Mouse (Mus musculus) kidney, embryonic 15.5 days (tissue): ENCODE results near the gene Tysnd1. TPM values are rescaled to one million over a fixed set of nuclear protein-coding genes. Genes with fewer than 3 reads are reported as not detected.

Experiments
- ATAC-seq: fragments of 200-750 bp; cut with Nextera tagmentation; replicated peaks from 2 replicates; pipeline ENCODE4 v1.8.0; 2017; ENCODE audit warnings: moderate TSS enrichment; ENCODE audit not compliant: low FRiP score
- H3K27ac ChIP-seq: fragments of 300-500 bp; sonication (generic); 2 replicates; pipeline ENCODE4 v1.5.1; 2015; ENCODE audit warnings: mild to moderate bottlenecking, inconsistent platforms
- H3K27me3 ChIP-seq: fragments of 300-500 bp; sonication (generic); 2 replicates; pipeline ENCODE4 v1.6.1; 2015; ENCODE audit warnings: inconsistent platforms
- H3K36me3 ChIP-seq: fragments of 300-500 bp; sonication (generic); 2 replicates; pipeline ENCODE4 v1.6.1; 2015; ENCODE audit warnings: inconsistent platforms
- H3K4me1 ChIP-seq: fragments of 300-500 bp; sonication (generic); 2 replicates; pipeline ENCODE4 v1.6.1; 2015; ENCODE audit warnings: inconsistent platforms
- H3K4me2 ChIP-seq: fragments of 300-500 bp; sonication (generic); 2 replicates; pipeline ENCODE4 v1.6.1; 2015; ENCODE audit warnings: moderate library complexity, mild to moderate bottlenecking, inconsistent platforms
- H3K4me3 ChIP-seq: fragments of 300-500 bp; sonication (generic); replicated peaks from 2 replicates; pipeline ENCODE4 v1.5.1; 2015; ENCODE audit warnings: mild to moderate bottlenecking, inconsistent platforms
- H3K9ac ChIP-seq: fragments of 300-500 bp; sonication (generic); 2 replicates; pipeline ENCODE4 v1.6.1; 2015; ENCODE audit warnings: mild to moderate bottlenecking, inconsistent platforms
- H3K9me3 ChIP-seq: fragments of 300-500 bp; sonication (generic); replicated peaks from 2 replicates; pipeline ENCODE4 v1.6.1; 2016; ENCODE audit warnings: inconsistent platforms
- WGBS: fragments of 180-500 bp; shearing (Covaris S2); methylation state at CpG from one replicate; pipeline ENCODE4 v1.1.7; 2015; ENCODE audit warnings: mixed read lengths; 5-methylcytosine and 5-hydroxymethylcytosine counted together
- polyA plus RNA-seq: library from polyadenylated mRNA; unstranded; fragments of >200 nt; fragmentation: Nextera tagmentation; extraction: Ambion mirVana; gene quantifications from 2 replicates; pipeline ENCODE4 v1.2.1, GENCODE M21; 2015

Gene Tysnd1
- polyA plus RNA-seq, 1 experiment from 2014 or later, result 36.5 TPM

DNA sequence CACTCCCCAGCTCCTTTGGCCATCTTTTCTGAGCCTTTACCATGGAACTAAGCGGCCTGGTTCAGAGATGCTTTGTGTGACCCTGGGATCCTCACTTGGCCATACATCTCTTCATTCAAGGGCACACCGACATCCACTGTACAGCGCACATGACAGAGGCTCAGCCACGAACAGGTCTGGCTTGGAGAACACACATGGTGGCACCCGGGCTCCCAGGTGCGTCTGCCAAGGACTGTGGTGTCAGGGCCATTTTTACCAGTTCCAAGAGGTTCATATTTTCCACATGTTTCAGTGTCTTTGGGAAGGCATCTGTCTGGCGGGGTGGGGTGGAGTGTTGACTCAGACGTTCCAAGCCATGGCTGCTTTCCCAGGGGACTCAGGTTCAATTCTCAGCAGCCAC, 47.0 kb downstream of the Tysnd1 start:
- Histone ChIP-seq H3K4me2 (no peak overlapping the region), H3K27me3 (no peaks in the 10 kb centered on the region), H3K27ac (no peak overlapping the region), H3K36me3 (peaks cover 99% of the 10 kb centered on the region), H3K4me1 (no peaks in the 10 kb centered on the region), H3K9me3 (peaks cover 6% of the 10 kb centered on the region), H3K4me3 (no peak overlapping the region), H3K9ac (no peak overlapping the region)
- no peak for ATAC-seq
- WGBS, result 94% methylated on average over 8 of the region's 8 CpGs

DNA sequence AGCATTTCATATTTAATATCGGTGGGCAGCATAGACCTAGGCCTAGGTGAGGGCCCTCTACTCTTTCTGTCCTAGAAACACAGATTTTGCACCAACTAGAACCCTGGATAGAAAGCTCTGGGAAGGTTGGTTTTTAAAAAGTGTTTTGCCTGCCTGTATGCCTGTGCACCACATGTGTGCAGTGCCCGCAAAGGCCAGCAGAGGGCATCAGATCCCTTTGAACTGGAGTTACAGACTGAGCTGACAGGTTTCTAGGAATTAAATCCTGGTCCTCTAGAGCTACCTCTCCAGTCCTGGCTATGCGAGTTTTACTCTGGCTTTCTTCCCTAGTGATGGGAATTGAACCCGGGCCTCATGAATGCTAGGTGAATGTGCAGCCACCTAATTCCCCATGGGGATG, 49.8 kb downstream of the Tysnd1 start:
- Histone ChIP-seq H3K27me3 (no peaks in the 10 kb centered on the region), H3K4me3 (no peak overlapping the region), H3K9me3 (peaks cover 6% of the 10 kb centered on the region), H3K9ac (no peak overlapping the region), H3K4me2 (no peak overlapping the region), H3K4me1 (no peaks in the 10 kb centered on the region), H3K27ac (no peak overlapping the region), H3K36me3 (peaks cover 97% of the 10 kb centered on the region)
- 93% methylated on average over 4 of the region's 4 CpGs for WGBS
- ATAC-seq, result no peak

DNA sequence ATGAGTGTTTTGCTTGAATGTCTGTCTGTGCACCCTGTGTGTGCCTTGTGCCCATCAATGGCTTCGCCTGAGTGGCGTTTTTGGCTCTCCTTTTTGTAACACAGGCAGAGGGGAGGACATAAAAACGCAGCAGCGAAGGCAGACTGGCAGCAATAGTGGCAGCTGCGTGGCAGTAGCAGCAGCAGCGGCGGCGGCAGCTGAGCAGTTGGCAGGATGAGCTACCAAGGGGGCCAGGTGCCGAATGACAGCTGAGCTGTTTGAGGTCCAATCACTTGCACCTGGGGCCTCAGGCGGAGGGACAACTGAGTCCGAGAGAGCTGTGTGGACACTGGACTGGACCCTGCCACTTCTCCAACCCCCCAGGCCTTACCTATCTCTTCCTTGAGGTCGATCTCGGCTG, 52.0 kb downstream of the Tysnd1 start:
- H3K9ac ChIP-seq, result no peak overlapping the region
- H3K36me3 ChIP-seq, result peaks cover 97% of the 10 kb centered on the region
- H3K9me3 ChIP-seq, result peaks cover 6% of the 10 kb centered on the region
- H3K4me3 ChIP-seq, result no peak overlapping the region
- ATAC-seq, result no peak
- no peak overlapping the region for H3K27ac ChIP-seq
- no peaks in the 10 kb centered on the region for H3K27me3 ChIP-seq
- 94% methylated on average over 13 of the region's 13 CpGs for WGBS
- H3K4me1 ChIP-seq, result no peaks in the 10 kb centered on the region
- H3K4me2 ChIP-seq, result no peak overlapping the region

DNA sequence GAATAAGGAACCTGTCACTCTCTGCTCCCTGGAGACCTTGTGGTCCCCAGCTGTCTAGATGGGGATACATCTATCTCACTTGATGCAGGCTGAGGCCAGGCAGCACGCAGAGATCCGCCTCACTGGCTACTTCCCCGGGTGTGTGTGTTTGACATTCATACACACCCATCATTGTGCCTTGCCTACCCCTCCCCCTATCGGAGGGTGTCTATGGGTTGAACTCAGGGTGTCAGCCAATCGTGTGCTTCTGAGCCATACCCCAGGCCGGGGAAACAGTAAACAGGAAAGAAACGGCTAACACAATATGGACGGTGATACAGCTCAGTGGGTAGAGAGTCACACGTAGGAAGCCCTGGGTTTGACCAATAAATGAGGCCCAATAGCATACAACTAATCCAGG, 54.7 kb downstream of the Tysnd1 start:
- Histone ChIP-seq H3K4me1 (0 out of 2 replicates have a peak, but pooled peaks cover 3% of the 10 kb centered on the region), H3K9me3 (peaks cover 6% of the 10 kb centered on the region), H3K4me3 (no peak overlapping the region), H3K27me3 (no peaks in the 10 kb centered on the region), H3K4me2 (no peak overlapping the region), H3K9ac (no peak overlapping the region), H3K27ac (no peak overlapping the region), H3K36me3 (peaks cover 94% of the 10 kb centered on the region)
- no peak for ATAC-seq
- 88% methylated on average over 9 of the region's 9 CpGs for WGBS

DNA sequence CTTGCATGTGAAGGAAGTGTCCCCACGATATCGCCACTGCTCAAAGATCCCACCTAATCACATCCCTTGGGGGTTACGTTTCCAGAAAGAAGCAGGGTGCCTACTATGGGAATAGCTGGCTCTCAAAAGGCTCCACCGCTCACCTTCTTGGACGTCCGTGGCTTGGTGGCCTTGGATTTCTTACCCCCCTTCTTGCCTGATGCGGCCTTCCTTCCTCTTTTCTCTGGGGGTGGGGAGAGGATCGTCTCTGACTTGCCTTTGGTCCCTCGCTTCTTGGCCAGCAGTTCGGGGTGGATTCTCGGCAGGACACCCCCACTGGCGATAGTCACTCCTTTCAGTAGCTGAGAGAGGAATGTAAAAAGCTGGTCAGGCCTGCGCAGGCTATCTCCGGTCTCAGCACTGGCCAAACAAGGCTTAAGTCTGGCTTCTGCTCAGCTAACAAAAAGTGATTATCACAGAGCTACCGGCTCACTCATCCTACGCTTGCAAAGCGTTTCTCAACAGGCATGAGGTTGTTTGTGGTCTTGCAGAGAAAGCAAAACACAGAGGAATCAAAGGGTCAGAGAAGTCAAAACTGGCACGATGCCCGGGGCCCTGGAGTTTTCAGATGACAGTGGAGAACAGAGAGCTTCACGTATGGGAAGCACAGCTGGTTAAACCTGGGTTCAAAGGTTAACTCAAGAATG, 56.4 kb downstream of the Tysnd1 start:
- H3K4me3 ChIP-seq, result no peak overlapping the region
- 0 out of 2 replicates have a peak, but pooled peaks cover 3% of the 10 kb centered on the region for H3K4me1 ChIP-seq
- H3K9ac ChIP-seq, result no peak overlapping the region
- H3K9me3 ChIP-seq, result no peaks in the 10 kb centered on the region
- 0 out of 2 replicates have a peak, but pooled peaks have one; percentile 22 for ATAC-seq
- 78% methylated on average over 20 of the region's 20 CpGs for WGBS
- H3K27me3 ChIP-seq, result no peaks in the 10 kb centered on the region
- H3K36me3 ChIP-seq, result peaks cover 94% of the 10 kb centered on the region
- no peak overlapping the region for H3K4me2 ChIP-seq
- no peak overlapping the region for H3K27ac ChIP-seq

Other genes with a start within 250 kb of the Tysnd1 start
- gene Eif4ebp2, start 242.9 kb upstream of the Tysnd1 start, polyA plus RNA-seq, result 69.4 and 70.0 TPM in 2 replicates
- gene Lrrc20, start 219.7 kb upstream of the Tysnd1 start, polyA plus RNA-seq, result 8.1 and 8.4 TPM in 2 replicates
- 0.12 and 0.21 TPM in 2 replicates for gene Npffr1, start 100.0 kb upstream of the Tysnd1 start, polyA plus RNA-seq
- gene Ppa1, start 47.0 kb upstream of the Tysnd1 start, polyA plus RNA-seq, result 193 and 202 TPM in 2 replicates
- 225 and 236 TPM in 2 replicates for gene Sar1a, start 15.2 kb upstream of the Tysnd1 start, polyA plus RNA-seq
- gene Aifm2, start 19.7 kb downstream of the Tysnd1 start, polyA plus RNA-seq, result 19.6 and 20.5 TPM in 2 replicates
- gene H2afy2, start 88.6 kb downstream of the Tysnd1 start, polyA plus RNA-seq, result 155 and 156 TPM in 2 replicates